Mouse (Mus musculus): Measurements from ENCODE around the gene Bcl7a.

- TF ChIP-seq GATA1 (IDR thresholded peaks at IDR 0.05; ENCODE audit: low read length), result no peak
- no peak for TF ChIP-seq TAL1 (IDR thresholded peaks at IDR 0.05; ENCODE audit: low read length)
Observed at GRCm38 (mm10) chr5:123376569-123376968, 32.9 kb downstream of the Bcl7a start.
